Mouse (Mus musculus): Measurements from ENCODE around the gene Ppm1h. TPM values are rescaled to one million over a fixed set of nuclear protein-coding genes. Genes with fewer than 3 reads are reported as not detected.

Ppm1h gene
- total and polyA plus RNA-seq, 3 experiments, result 6.9 to 14.9 TPM; not detected in 1

GRCm38 (mm10) chr10:122746211-122746610, 67.6 kb downstream of the Ppm1h start:
- no peak overlapping the region for H3K27ac ChIP-seq (ENCODE audit: control insufficient read depth, low read depth, low read length)
- H3K9ac ChIP-seq (ENCODE audit: control insufficient read depth, low read depth, low read length, poor library complexity, severe bottlenecking), result no peak overlapping the region
- H3K4me3 ChIP-seq (ENCODE audit: control insufficient read depth in 1 of 2, insufficient read depth in 1 of 2, low read depth in 2 of 2, low read length in 2 of 2), result no peak overlapping the region
- TF ChIP-seq ZNF384 (IDR thresholded peaks at IDR 0.05; ENCODE audit: low read depth, low read length), result no peak
- TF ChIP-seq NELFE (IDR thresholded peaks at IDR 0.05; ENCODE audit: low read depth, low read length), result no peak
- TF ChIP-seq POLR2AphosphoS2 (IDR thresholded peaks at IDR 0.05; ENCODE audit: low read length), result no peak
- TF ChIP-seq JUND (IDR thresholded peaks at IDR 0.05; ENCODE audit: low read depth, low read length), result no peak
- no peak for TF ChIP-seq TBP (IDR thresholded peaks at IDR 0.05; ENCODE audit: low read depth, low read length)
- TF ChIP-seq UBTF (IDR thresholded peaks at IDR 0.05; ENCODE audit: borderline replicate concordance, insufficient read depth, low read depth, low read length), result no peak
- no peak for TF ChIP-seq NRF1 (IDR thresholded peaks at IDR 0.05; ENCODE audit: insufficient read depth, low read depth, low read length, poor library complexity, severe bottlenecking)
- TF ChIP-seq GABPA (IDR thresholded peaks at IDR 0.05; ENCODE audit: low read depth, low read length), result no peak
- H3K4me1 ChIP-seq (ENCODE audit: control insufficient read depth in 1 of 2, insufficient read depth in 2 of 2, low read length in 2 of 2), result no peaks in the 10 kb centered on the region
- H3K79me2 ChIP-seq (ENCODE audit: control insufficient read depth, insufficient read depth, low read length, poor library complexity), result no peaks in the 10 kb centered on the region
- no peak for DNase-seq (ENCODE audit: low read depth, low spot score)
- no peaks in the 10 kb centered on the region for H3K27me3 ChIP-seq (ENCODE audit: control insufficient read depth in 1 of 2, insufficient read depth in 2 of 2, low read length in 2 of 2)
- H3K9me3 ChIP-seq (replicated peaks; ENCODE audit: insufficient read depth, low read length), result no peaks in the 10 kb centered on the region
- H3K36me3 ChIP-seq (ENCODE audit: control insufficient read depth in 1 of 2, insufficient read depth in 2 of 2, low read length in 2 of 2), result no peaks in the 10 kb centered on the region

GRCm38 (mm10) chr10:122747151-122747925, 68.8 kb downstream of the Ppm1h start:
- Histone ChIP-seq H3K9ac (ENCODE audit: control insufficient read depth, low read depth, low read length, poor library complexity, severe bottlenecking) (no peak overlapping the region), H3K9me3 (replicated peaks; ENCODE audit: insufficient read depth, low read length) (no peaks in the 10 kb centered on the region), H3K4me3 (ENCODE audit: control insufficient read depth in 1 of 2, insufficient read depth in 1 of 2, low read depth in 2 of 2, low read length in 2 of 2) (no peak overlapping the region), H3K36me3 (ENCODE audit: control insufficient read depth in 1 of 2, insufficient read depth in 2 of 2, low read length in 2 of 2) (no peaks in the 10 kb centered on the region), H3K4me1 (ENCODE audit: control insufficient read depth in 1 of 2, insufficient read depth in 2 of 2, low read length in 2 of 2) (no peaks in the 10 kb centered on the region), H3K27me3 (ENCODE audit: control insufficient read depth in 1 of 2, insufficient read depth in 2 of 2, low read length in 2 of 2) (no peaks in the 10 kb centered on the region; a peak in 1 of 4 replicates), H3K79me2 (ENCODE audit: control insufficient read depth, insufficient read depth, low read length, poor library complexity) (no peaks in the 10 kb centered on the region), H3K27ac (ENCODE audit: control insufficient read depth, low read depth, low read length) (no peak overlapping the region)
- TF ChIP-seq MAX (IDR thresholded peaks at IDR 0.05; ENCODE audit: low read length), result no peak
- TF ChIP-seq CHD2 (IDR thresholded peaks at IDR 0.05; ENCODE audit: low read length), result no peak
- TF ChIP-seq POLR2A (IDR thresholded peaks at IDR 0.05; ENCODE audit: control insufficient read depth in 1 of 2, insufficient read depth in 1 of 2, low read depth in 1 of 2, low read length in 2 of 2, poor library complexity in 1 of 2), result no peak
- no peak for TF ChIP-seq NELFE (IDR thresholded peaks at IDR 0.05; ENCODE audit: low read depth, low read length)
- TF ChIP-seq ZMIZ1 (IDR thresholded peaks at IDR 0.05; ENCODE audit: low read depth, low read length), result no peak
- no peak for TF ChIP-seq MAFK (IDR thresholded peaks at IDR 0.05; ENCODE audit: borderline replicate concordance, low read depth, low read length)
- no peak for TF ChIP-seq ELF1 (IDR thresholded peaks at IDR 0.05; ENCODE audit: low read depth, low read length)
- TF ChIP-seq MEF2A (IDR thresholded peaks at IDR 0.05; ENCODE audit: extremely low read depth, insufficient replicate concordance, low read depth, low read length, poor library complexity, severe bottlenecking), result no peak
- TF ChIP-seq SIN3A (IDR thresholded peaks at IDR 0.05; ENCODE audit: low read length), result no peak
- no peak for TF ChIP-seq MXI1 (IDR thresholded peaks at IDR 0.05; ENCODE audit: low read depth, low read length)
- TF ChIP-seq RAD21 (IDR thresholded peaks at IDR 0.05; ENCODE audit: low read depth, low read length), result no peak
- no peak for TF ChIP-seq CTCF (IDR thresholded peaks at IDR 0.05 in 2 of 3, conservative IDR thresholded peaks at IDR 0.05 in 1 of 3; ENCODE audit: control insufficient read depth in 1 of 3, insufficient read depth in 1 of 3, low read depth in 2 of 3, low read length in 3 of 3, poor library complexity in 1 of 3, severe bottlenecking in 1 of 3)
- DNase-seq (ENCODE audit: low read depth, low spot score), result no peak
